Mouse (Mus musculus) spleen, embryonic (tissue): Measurements from ENCODE around the gene Zfp995.
"Not testable (repeated sequence)": the region's sequence is repeated elsewhere in the genome, so short reads cannot be mapped to it uniquely, and the experiment has no call there.

Source experiments
- CTCF ChIA-PET: fragments of 350-600 bp; sonication (Branson Sonifier 250); formaldehyde crosslinking; loops from one replicate; lab custom pipeline; 2022; lab: Charles Lee

Zfp995 gene

GRCm38 (mm10) chr17:21909456-21910052, at the start of gene Zfp995:
Gene Zfp995, minus strand, starts transcription at chr17:21909926.
- CTCF ChIA-PET: not testable (repeated sequence)

DNA sequence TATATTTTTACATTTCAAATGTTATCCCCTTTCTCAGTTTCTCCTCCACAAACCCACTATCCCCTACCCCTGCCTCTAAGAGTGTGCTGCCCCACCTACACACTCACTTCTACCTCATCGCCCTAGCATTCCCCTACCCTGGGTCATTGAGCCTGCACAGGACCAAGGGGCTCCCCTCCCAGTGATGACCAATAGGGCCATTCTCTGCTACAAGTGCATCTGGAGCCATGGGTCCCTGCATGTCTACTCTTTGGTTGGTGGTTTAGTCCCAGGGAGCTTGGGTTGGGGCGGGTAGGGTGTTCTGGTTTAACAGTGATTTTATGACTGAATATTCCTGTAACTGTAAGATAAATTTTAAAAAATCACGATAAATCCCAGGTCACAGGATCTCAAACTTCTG, 687 bp downstream of the Zfp995 start:
- CTCF ChIA-PET: no interaction called here

DNA sequence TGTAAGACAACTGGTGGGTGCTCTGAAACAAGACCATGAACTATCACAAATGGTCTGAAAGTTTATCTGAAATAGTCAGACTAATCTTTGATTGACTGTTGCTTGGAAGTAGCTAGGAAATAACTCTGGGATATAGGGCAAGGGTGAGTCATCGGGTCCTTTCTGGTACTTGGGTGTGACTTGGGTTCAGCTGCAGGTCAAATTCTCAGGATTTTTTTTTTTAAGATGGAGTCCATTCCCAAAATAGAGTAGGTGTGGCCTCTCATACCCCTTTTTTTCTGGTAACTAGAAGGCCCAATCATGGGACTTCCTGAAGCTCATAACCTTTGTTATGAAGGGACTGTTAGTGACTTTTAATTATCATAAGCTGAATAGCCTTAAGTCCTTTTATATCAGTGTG, 38.5 kb downstream of the Zfp995 start:
- CTCF ChIA-PET: no interaction called here

DNA sequence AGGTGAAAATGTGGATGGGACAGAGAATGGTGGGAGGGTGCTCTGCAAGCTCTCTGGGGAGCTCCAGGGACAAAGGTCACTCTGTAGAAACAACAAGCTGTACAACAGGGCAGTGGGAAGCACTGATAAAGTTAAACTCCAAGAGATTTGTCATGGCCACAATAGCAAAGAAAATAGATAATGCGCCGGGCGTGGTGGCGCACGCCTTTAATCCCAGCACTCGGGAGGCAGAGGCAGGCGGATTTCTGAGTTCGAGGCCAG, 63.5 kb downstream of the Zfp995 start:
- CTCF ChIA-PET: not testable (repeated sequence)

DNA sequence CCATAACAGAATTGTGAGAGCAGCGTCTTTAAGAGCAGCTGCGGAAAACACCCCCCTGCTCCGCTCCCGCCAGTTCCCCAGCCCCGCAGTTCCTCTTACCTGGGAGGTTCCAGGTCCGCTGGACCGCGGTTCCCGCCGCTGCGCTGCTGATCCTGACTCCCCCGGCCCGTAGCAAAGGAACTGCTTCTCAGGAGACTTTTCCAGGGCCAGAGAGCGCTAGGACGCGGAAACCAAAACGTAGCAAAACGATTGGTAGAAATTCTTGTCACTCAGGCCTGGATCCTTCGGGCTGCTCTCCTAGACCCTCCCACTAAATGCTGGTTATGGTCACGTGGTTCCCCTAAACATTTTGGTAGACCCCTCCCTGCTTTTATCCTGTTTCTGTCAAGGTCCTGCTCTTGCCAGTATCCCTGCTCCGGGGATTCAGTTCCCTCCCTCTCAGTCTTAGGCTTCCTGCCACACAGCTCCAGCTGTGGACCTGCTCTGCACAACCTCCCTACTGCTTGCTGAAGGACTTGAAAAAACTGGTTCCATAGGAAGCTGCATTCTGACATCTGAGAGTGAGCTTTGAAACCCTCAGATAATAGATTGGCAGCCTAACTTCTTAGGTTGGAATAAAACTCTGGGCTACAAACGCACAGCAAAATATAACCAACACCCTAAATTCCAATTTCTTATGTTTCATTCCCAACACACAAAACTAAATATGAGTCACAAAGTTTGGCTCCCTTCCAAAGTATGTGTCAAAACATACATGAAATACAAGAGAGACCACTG, 64.0 kb downstream of the Zfp995 start, which contains the start of gene Zfp820:
Gene Zfp820 (minus strand): TSS at position 228 of the 777 bp plus-strand sequence.
- CTCF ChIA-PET: no interaction called here

DNA sequence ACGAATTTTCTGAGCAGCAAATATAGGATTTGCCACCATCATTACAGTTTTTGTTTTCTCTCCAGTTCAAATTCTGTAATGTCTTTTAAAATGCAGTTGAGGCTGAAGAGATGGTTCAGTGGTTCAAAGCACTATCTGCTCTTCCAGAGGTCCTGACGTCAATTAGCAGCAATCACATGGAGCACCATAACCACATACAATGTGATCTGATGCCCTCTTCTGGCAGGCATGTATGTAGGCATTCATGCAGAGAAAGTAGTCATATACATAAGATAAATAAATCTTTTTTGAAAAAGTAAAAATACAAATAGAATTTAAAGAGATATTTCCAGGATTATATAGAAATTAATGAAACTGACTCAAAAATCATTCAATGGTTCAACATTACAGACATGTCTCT, 71.2 kb downstream of the Zfp995 start:
- CTCF ChIA-PET: no interaction called here
